14 mouse cellular contexts compared by ENCODE assay signal in the genomic region with DNA sequence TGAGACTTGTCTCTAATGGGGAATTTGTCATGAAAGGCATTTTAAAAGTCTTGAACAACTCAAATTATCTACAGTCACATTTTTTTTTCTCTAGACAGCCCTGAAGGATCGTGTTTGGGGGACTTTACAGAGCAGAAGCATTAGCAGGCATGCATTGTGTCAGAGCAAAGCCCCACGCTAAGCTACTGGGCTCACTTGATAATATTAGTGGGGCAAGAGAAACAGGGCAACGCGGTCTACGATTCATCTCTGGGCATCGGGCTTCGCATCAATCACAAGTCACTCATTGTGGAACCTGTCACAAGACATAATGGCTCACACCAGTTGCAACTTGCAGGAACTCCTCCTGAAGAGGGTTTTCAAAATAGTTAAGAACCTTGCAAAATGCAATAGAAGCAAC.
DNase-seq lines count a peak whose midpoint lies in the region; ATAC-seq and TF ChIP-seq lines count a peak whose summit lies in the region.
"Had no signal": no experiment of that assay in that cellular context is flagged by ENCODE, and none has a peak within 500 bp of the region (broad histone marks: within the 10 kb centered on the region; RNA-seq: fewer than 3 reads in every experiment).

No protein-coding gene starts in this region.

- H3K4me3 ChIP-seq in layer of hippocampus, adult 2 months, result no peak overlapping the region
- H3K4me3 ChIP-seq in embryonic facial prominence, embryonic 10.5 days, result peak overlapping the region; percentile 1; the same call in 1 of the 2 replicates
- H3K4me3 ChIP-seq in hindbrain, embryonic 11.5 days (ENCODE audit: low read depth, low read length), result no peak overlapping the region
- H3K4me3 ChIP-seq in midbrain, embryonic 15.5 days, result no peak overlapping the region
- H3K4me3 ChIP-seq: liver, embryonic 13.5 days had no signal

- 59% methylated on average over 7 of the region's 7 CpGs for WGBS in embryonic facial prominence, embryonic 10.5 days
- WGBS in hindbrain, embryonic 11.5 days, result 25% methylated on average over 7 of the region's 7 CpGs
- WGBS in midbrain, embryonic 15.5 days, result 14% methylated on average over 7 of the region's 7 CpGs

- no peaks in the 10 kb centered on the region for H3K9me3 ChIP-seq in embryonic facial prominence, embryonic 10.5 days
- H3K9me3 ChIP-seq in hindbrain, embryonic 11.5 days (ENCODE audit: control insufficient read depth, low read length), result no peaks in the 10 kb centered on the region
- no peaks in the 10 kb centered on the region for H3K9me3 ChIP-seq in midbrain, embryonic 15.5 days
- H3K9me3 ChIP-seq: G1E; liver, embryonic 13.5 days had no signal

- H3K27ac ChIP-seq in layer of hippocampus, adult 2 months, result peak overlapping the region; percentile 88; the same call in 1 of the 2 replicates
- no peak overlapping the region; the same call in 1 of the 2 replicates for H3K27ac ChIP-seq in embryonic facial prominence, embryonic 10.5 days (replicated peaks)
- H3K27ac ChIP-seq in hindbrain, embryonic 11.5 days (ENCODE audit: low read depth, low read length), result peak overlapping the region; percentile 52; the same call in 1 of the 2 replicates
- 0 out of 2 replicates have a peak overlapping the region, but pooled peaks have one; percentile 53 for H3K27ac ChIP-seq in midbrain, embryonic 15.5 days
- H3K27ac ChIP-seq: liver, embryonic 13.5 days had no signal

- ATAC-seq in hindbrain, embryonic 11.5 days (ENCODE audit: low FRiP score), result no peak
- ATAC-seq in midbrain, embryonic 15.5 days (replicated peaks), result no peak
- no peak for ATAC-seq in erythroblast, adult 5-6 weeks (replicated peaks; ENCODE audit: low FRiP score, poor library complexity, severe bottlenecking)
- ATAC-seq in cerebellum, adult (ENCODE audit: insufficient number of reproducible peaks, low FRiP score, low TSS enrichment), result no peak
- ATAC-seq: activated CD4-positive, CD25-positive, alpha-beta regulatory T cell, adult 4 months had no signal

- 0 out of 2 replicates have a peak overlapping the region, but pooled peaks have one; percentile 44 for H3K4me2 ChIP-seq in hindbrain, embryonic 11.5 days (replicated peaks; ENCODE audit: low read depth, low read length)
- H3K4me2 ChIP-seq in midbrain, embryonic 15.5 days, result peak overlapping the region; percentile 54
- H3K4me2 ChIP-seq: liver, embryonic 13.5 days had no signal

- peaks cover 54% of the 10 kb centered on the region for H3K4me1 ChIP-seq in embryonic facial prominence, embryonic 10.5 days
- peaks cover 18% of the 10 kb centered on the region for H3K4me1 ChIP-seq in hindbrain, embryonic 11.5 days (replicated peaks; ENCODE audit: control insufficient read depth, insufficient read depth, low read length)
- H3K4me1 ChIP-seq in midbrain, embryonic 15.5 days, result peaks cover 66% of the 10 kb centered on the region
- H3K4me1 ChIP-seq: liver, embryonic 13.5 days had no signal

- no peak for TF ChIP-seq CTCF in layer of hippocampus, adult 2 months (conservative IDR thresholded peaks at IDR 0.05)

- DNase-seq in layer of hippocampus, adult 2 months (ENCODE audit: low spot score in 2 of 2), result no peak
- no peak for DNase-seq in layer of hippocampus, postnatal 14 days (ENCODE audit: low spot score in 2 of 2)
- peak; percentile 36 for DNase-seq in embryonic facial prominence, embryonic 10.5 days (ENCODE audit: low spot score)
- peak; percentile 54 for DNase-seq in hindbrain, embryonic 11.5 days (ENCODE audit: low spot score)
- DNase-seq in spleen, postnatal 36 days (ENCODE audit: low spot score in 2 of 2), result no peak
- DNase-seq: cerebellum, postnatal 25 days; heart, postnatal 4 days; kidney, postnatal 10 days; liver, embryonic 13.5 days had no signal

- no peaks in the 10 kb centered on the region for H3K27me3 ChIP-seq in embryonic facial prominence, embryonic 10.5 days (replicated peaks; ENCODE audit: low read depth, poor library complexity, severe bottlenecking)
- H3K27me3 ChIP-seq in hindbrain, embryonic 11.5 days (ENCODE audit: control insufficient read depth, insufficient read depth, low read length), result no peaks in the 10 kb centered on the region
- H3K27me3 ChIP-seq in midbrain, embryonic 15.5 days (replicated peaks), result no peaks in the 10 kb centered on the region
- H3K27me3 ChIP-seq: liver, embryonic 13.5 days had no signal

- no peaks in the 10 kb centered on the region for H3K36me3 ChIP-seq in embryonic facial prominence, embryonic 10.5 days (replicated peaks)
- H3K36me3 ChIP-seq in hindbrain, embryonic 11.5 days (ENCODE audit: control insufficient read depth, insufficient read depth, low read length), result no peaks in the 10 kb centered on the region
- H3K36me3 ChIP-seq in midbrain, embryonic 15.5 days (replicated peaks), result no peaks in the 10 kb centered on the region
- H3K36me3 ChIP-seq: G1E; liver, embryonic 13.5 days had no signal

- no peak overlapping the region for H3K9ac ChIP-seq in hindbrain, embryonic 11.5 days (ENCODE audit: low read depth, low read length)
- H3K9ac ChIP-seq in midbrain, embryonic 15.5 days, result no peak overlapping the region
- H3K9ac ChIP-seq: liver, embryonic 13.5 days had no signal

Comparison
In these comparisons a context has a peak if more than half of its experiments do, and no peak if none do; other contexts are left out.
1. DNase-seq: peak in embryonic facial prominence, embryonic 10.5 days (single experiment) and hindbrain, embryonic 11.5 days (single experiment); none in layer of hippocampus, adult 2 months (0 of 2), layer of hippocampus, postnatal 14 days (0 of 2) and spleen, postnatal 36 days (0 of 2).